Mouse (Mus musculus) megakaryocyte, embryonic 14.5 days (primary cell): Measurements from ENCODE around the gene Iffo2.

ENCODE experiments used
- FLI1 ChIP-seq: IDR thresholded peaks from 2 replicates; pipeline ENCODE4 v1.6.1; 2012; ENCODE audit warnings: low read length, inconsistent platforms, mixed read lengths
- GATA1 ChIP-seq: IDR thresholded peaks from 3 replicates; pipeline ENCODE4 v1.6.1; 2012; ENCODE audit warnings: mixed read lengths, low read length, inconsistent platforms, borderline replicate concordance

DNA sequence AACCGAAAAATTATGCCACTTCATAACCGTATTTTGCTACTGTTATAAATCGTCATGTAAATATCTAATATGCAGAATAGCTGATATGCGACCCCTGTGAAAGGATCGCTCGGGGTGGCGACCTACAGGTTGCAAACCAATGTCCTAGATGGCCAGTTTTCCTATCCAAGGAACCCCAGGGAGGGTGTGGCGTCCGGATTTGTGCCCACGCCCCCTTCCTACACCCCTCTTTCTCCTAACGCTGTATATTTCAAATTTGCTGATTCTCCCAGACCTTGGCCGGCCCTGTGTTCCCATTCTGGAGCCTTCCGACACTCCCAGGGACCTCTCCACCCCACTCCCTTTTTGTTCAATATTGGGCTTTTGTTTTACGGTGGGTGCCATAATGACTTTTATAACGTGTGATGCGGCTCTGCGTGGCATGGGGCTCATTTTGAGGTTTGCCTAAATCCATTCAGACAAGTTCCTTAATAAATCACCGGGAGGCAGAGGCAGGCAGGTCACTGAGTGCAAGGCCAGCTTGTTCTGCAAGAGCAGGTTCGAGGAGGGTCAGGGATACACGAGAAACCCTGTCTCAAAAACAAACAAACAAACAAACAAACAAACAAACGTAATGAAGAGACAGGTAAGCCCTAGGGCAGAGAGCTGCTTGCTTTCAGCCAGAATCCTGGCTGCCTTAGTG lies 93.2 kb downstream of the Iffo2 start:
- TF ChIP-seq GATA1 (no peak), FLI1 (no peak)
